Mouse (Mus musculus) left cerebral cortex, adult 18-20 months (tissue): ENCODE results near the gene 4933424G06Rik. TPM values are rescaled to one million over a fixed set of nuclear protein-coding genes. Genes with fewer than 3 reads are reported as not detected.
A peak's percentile ranks its signal among the peaks of the same experiment; 100 is the strongest.
"Not testable (repeated sequence)": the region's sequence is repeated elsewhere in the genome, so short reads cannot be mapped to it uniquely, and the experiment has no call there.

ENCODE experiments used
- DNase-seq, 2 experiments: peaks; one replicate each; pipeline ENCODE4 v3.0.0; 2021 to 2022; ENCODE audit warnings: low spot score in 2 of 2, mixed read lengths in 1 of 2
- long read RNA-seq, 2 experiments: library from polyadenylated mRNA; stranded (forward); transcript quantifications; one replicate each; pipeline ENCODE4 v2.0.0; 2021
- total RNA-seq, 2 experiments: library from RNA; stranded (reverse); gene quantifications; 2 replicates each; pipeline ENCODE4 v1.2.3; 2021

The 4933424G06Rik gene
- total RNA-seq: 1 to 10 TPM in 1 of 2 experiments, not detected in 1; 1.5 TPM
- long read RNA-seq, experiment 1, partial matches to known transcripts: 0 of 2 reads
- long read RNA-seq, experiment 1, other reads (novel, unspliced or antisense): 2 of 2 reads
- long read RNA-seq, experiment 2: 0 reads

DNA sequence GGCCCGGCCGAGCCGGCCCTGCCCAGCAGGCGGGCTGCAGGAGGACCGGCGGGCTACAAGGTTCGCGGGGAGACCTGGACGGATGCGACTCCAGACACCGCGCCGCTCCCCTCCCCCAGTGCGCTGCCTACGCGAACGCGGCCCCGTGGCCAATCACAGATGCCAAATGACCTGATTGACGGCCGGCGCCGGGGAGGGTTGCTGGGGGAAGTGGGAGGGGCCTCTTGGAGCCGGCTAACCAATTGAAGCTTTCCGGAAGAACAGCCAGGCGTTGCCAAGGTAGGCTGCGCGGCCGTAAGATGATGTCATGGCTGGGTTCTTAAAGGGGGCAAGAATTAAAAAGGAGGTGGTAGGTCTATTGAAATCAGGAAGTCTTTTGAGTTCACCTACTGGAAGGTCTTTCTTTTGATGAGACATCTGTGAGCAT is at the start of gene 4933424G06Rik:
TSS of gene 4933424G06Rik (plus strand) at position 296 of the 427 bp plus-strand sequence.
- peak; percentile 98 for DNase-seq

GRCm38 (mm10) chr1:36664457-36664856 is 45.5 kb upstream of the 4933424G06Rik start:
- peak in 1 of 2 experiments; percentile 12 for DNase-seq

GRCm38 (mm10) chr1:36665165-36665723 is 44.7 kb upstream of the 4933424G06Rik start:
- DNase-seq: no peak

DNA sequence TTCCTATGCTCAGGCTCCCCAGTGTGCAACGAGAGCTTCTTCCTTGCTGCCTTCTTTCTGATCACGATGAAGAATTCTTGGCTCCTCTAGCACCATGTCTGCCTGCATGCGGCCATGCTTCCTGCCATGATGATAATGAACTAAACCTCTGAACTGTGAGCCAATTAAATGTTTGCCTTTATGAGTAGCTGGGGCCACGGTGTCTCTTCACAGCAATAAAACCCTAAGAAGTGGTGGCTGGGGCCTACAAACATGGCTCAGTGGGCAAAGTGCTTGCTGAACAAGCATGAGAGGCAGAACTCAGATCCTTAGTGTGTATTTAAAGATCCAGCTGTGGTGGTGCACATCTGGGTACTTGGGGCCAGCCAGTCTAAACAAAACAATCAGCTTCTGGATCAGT is 44.0 kb upstream of the 4933424G06Rik start:
- no peak for DNase-seq

DNA sequence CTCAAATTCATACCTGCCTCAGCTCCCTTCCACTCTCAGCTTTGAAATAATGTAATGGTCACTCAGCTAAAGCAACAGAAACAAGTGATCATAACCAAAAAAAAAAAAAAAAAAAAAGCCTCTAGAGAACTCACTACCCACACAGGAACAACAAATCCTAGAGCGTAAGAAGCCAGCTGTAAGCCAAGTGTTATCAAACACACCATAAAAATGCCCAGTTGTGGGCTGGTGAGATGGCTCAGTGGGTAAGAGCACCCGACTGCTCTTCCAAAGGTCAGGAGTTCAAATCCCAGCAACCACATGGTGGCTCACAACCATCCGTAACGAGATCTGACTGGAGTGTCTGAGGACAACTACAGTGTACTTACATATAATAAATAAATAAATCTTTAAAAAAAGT is 41.9 kb upstream of the 4933424G06Rik start:
- DNase-seq: not testable (repeated sequence)

DNA sequence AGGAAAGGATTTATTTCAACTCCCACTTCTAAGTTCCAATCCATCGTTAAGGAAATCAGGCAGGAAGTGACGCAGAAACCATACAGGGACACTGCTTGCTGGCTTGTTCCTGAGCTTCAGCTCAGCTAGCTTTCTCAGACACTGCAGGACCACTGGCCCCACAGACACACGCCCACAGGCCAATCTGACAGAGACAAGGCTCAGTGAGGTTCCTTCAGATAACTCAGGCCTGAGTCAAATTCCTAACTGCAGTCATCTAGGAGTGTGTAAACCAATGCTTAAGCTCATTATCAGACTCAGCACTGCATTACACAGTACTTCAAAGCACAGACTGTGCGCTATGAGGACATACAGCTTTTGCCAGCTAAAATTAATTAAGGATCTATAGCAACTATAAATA is 39.7 kb upstream of the 4933424G06Rik start:
- DNase-seq: no peak

DNA sequence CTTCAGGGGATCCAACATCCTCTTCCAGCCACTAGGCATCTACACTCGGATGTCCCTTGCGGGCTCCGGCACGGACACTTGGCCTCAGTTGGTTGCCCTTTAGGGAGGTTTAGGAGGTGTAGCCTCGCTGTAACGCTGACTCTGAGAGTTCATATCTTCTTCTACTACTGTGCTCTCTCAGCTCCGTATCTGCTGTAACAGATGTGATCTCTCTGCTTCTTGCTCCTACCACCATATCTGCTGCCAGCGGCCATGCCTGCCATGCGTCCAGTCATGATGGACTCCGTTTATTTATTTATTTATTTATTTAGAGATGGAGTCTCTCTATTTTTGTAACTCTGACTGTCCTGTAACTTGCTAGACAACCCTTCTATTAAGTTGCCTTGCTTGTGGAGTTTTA is 38.7 kb upstream of the 4933424G06Rik start:
- no peak for DNase-seq

DNA sequence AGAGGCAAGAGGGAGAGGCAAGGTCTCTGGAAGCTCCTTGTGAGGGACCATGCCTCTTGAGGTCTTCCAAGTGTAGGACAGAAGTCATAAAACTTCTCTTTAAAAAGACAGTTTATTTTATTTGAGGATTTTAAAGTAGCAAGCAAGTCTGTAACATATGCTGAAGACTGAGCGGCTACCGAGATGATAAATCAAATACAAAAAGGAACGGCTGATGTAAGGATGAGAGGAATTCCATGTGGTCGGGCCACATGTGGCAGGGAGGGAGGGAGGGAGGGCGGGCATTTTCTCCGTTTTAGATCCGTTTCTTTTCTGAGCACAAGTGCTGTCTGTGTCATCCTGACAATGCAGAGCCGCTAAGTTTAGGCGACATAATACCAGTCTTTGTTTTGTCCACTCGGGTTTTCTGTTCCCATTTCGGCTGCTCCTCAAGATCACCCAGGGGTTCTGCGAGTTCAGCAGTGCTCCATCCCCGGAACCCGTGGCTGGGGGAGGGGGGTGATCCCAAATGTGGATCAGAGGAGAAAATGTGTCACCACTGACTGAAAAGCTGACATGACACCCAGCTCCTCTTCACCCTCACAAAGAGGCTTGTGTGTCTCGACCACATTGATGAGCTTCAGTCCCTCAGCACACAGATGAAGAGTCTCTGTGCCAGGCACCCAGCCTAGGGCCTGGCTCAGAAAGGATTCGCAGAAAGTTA is 37.1 kb upstream of the 4933424G06Rik start:
- DNase-seq: no peak

- no peak for DNase-seq
Measured at GRCm38 (mm10) chr1:36674936-36675335, 35.0 kb upstream of the 4933424G06Rik start.

DNA sequence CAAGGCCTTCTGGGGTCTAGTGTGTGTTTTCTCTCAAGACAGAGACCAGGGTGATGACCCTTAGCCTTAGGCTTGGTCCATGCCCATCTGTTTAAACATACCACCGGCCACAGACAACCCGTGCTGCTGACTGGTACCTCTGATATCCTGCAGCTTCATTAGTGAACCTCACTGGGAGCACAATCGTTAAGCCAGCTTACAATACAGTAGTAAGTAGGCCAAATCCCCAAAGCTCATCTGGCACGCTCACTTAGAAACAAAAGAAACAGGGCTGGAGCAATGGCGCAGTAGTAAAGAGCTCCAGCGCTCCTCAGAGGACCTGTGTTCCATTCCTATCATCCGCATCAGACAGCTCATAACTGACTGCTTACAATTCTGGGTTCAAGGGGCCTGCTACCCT is 29.1 kb upstream of the 4933424G06Rik start:
- DNase-seq: no peak

- no peak for DNase-seq
Measured at GRCm38 (mm10) chr1:36682620-36683355, 27.2 kb upstream of the 4933424G06Rik start, which contains the start of gene Fam178b. Gene Fam178b (minus strand): TSS chr1:36683183.

GRCm38 (mm10) chr1:36683810-36684467 is 26.0 kb upstream of the 4933424G06Rik start:
- peak; percentile 77 to 80 for DNase-seq

- DNase-seq: no peak
Measured at GRCm38 (mm10) chr1:36690671-36691235, 19.2 kb upstream of the 4933424G06Rik start.

DNA sequence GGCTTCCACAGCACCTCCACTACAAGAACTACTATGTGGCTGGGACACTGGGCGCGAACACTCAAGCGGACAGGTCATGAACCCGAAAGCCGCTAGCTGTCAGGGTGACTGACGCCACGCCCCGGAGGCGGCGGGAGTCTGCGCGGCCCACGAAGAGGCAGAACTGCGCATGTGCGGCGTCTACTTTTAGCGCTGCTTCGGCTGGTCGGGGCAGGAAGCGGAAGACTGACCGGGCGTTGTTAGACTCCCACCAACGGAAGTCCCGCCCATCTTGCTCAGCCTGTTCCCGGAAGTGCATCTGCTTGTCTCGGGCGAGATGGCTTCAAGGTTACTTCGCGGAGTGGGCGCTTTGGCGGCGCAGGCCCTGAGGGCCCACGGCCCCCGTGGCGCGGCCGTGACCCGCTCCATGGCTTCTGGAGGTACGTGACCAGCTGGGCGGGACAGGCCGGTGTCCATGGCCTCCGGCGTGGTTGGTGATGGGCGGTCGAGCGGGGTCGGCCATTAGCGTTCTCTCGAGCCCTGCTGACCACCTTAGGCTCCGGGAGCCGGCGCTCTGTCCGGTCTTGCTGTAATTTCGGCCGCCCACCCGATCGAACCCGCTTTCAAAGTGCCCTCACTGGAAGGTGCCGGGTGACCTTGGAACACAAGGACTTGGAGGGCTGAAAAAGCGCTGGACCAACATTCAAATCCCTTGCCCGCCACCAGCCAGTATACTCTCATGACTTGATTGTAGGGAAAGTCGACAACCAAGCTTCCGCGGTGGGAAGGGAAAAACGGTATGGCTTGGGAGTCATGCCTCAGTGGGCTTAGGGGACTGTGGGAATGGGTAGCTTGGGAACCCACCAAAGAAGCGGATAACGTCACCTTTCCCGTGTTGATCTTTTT is 18.4 kb upstream of the 4933424G06Rik start, which contains the start of gene Cox5b:
TSS of gene Cox5b (plus strand) at position 179 of the 885 bp plus-strand sequence.
- peak; percentile 97 to 98 for DNase-seq

DNA sequence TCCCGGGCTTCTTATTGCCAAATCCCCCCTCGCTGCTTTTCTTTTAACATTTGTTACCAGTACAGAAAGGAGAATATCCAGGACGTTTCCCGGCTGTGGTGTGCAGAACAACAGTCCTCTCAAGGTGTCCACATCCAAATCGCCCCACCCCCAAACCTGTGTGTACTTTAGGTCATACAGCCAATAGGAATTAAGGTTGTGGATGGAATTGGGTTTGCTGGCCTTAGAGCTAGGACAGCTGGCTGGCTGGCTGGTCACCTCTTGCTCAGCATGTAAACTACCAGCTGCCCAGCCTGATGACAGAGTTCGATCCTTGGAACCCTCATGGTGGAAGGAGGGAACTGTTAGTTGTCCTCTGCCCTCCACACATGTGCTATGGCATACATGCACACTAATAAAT is 15.1 kb upstream of the 4933424G06Rik start:
- DNase-seq: no peak

GRCm38 (mm10) chr1:36696411-36696810 is 13.5 kb upstream of the 4933424G06Rik start:
- DNase-seq: no peak

DNA sequence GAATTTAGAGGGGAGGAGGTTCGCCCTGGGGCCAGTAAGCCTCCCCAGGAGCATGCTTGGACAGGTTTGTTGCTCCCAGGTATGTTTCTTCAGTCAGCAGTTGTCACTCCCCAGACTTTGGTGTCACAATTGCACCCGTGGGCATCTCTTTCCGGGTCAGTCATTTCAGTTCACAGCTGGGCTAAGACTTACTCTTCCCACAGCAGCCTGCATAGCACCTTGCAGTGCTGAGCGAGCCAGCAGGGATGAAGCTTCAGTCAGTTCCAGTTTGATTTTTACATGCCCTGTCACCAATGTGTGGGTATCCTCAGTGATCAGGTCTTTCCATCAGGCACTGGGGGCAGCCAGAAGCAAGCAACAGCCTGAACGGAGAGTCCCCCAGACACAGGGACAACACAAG is 12.9 kb upstream of the 4933424G06Rik start:
- no peak for DNase-seq

DNA sequence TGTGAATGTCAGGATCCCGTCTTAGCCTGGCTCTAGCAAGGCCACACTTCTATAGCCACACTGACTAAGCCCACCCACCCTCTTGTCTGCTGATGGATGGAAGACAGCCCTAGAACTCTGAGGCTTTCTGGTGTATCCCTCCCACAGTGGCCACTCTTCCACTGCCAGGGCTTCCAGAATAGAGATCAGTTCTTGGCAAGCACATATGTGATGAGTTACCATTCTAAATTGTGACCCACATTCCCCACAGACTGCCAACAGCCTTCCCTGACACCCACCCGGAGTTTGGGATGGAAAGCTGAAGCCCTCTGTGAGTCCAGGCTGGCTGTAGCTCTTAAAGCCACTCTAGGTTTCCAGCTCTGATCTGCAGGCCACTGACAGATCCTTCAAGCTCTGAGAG is 2.8 kb upstream of the 4933424G06Rik start:
- peak; percentile 34 to 60 for DNase-seq

DNA sequence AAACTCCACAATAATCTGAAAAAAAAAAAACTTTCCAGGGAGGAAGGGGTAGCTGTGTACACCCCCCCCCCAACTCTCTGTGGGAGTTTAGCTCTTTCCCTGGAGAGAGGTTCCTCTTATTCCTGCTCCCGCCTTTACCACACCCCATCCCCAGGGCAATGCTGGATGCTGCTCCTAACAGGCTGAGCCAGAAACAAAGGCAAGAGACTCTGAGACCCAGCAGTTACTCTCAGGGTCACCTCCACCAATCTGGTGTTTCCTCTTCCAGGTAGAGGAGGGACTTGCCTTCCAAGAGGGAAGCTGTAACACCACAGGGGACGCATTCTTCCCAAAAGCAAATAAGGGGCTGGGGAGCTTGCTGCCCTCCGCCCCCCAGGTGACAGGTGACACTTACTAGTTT is 2.2 kb upstream of the 4933424G06Rik start:
- DNase-seq: no peak

GRCm38 (mm10) chr1:36708626-36709025 is 1.3 kb upstream of the 4933424G06Rik start:
- DNase-seq: no peak
